Mouse (Mus musculus): ENCODE measurements around the gene Atp5d. TPM values are rescaled to one million over a fixed set of nuclear protein-coding genes. Genes with fewer than 3 reads are reported as not detected.

Atp5d gene
- polyA plus RNA-seq, 1 experiment from 2014 or later = 536 TPM

GRCm38 (mm10) chr10:80147146-80147718 lies 8.8 kb downstream of the Atp5d start:
- Histone ChIP-seq H3K9ac (ENCODE audit: low read length) (peak overlapping the region; percentile 93; the same call in 1 of the 2 replicates), H3K4me1 (ENCODE audit: control insufficient read depth, insufficient read depth, low read length) (peaks cover 53% of the 10 kb centered on the region)
- ATAC-seq (ENCODE audit: insufficient read depth, low FRiP score) = no peak

GRCm38 (mm10) chr10:80147719-80148601 lies 9.5 kb downstream of the Atp5d start, which contains the start of gene Midn:
Gene Midn, plus strand, starts transcription at chr10:80148272.
- peak; percentile 50 for ATAC-seq (ENCODE audit: insufficient read depth, low FRiP score)

More at GRCm38 (mm10) chr10:80147146-80147718, 8.8 kb downstream of the Atp5d start:
- Histone ChIP-seq H3K4me3 (replicated peaks; ENCODE audit: low read length) (peak overlapping the region; percentile 93; the same call in 1 of the 2 replicates), H3K4me2 (ENCODE audit: low read depth, low read length) (peak overlapping the region; percentile 60; the same call in 1 of the 2 replicates), H3K9me3 (replicated peaks; ENCODE audit: control insufficient read depth, low read length) (no peaks in the 10 kb centered on the region), H3K27me3 (ENCODE audit: control insufficient read depth, insufficient read depth, low read length) (no peaks in the 10 kb centered on the region), H3K36me3 (ENCODE audit: control insufficient read depth, insufficient read depth, low read length) (peaks cover 13% of the 10 kb centered on the region; the same call in 1 of the 2 replicates), H3K27ac (ENCODE audit: low read length) (peak overlapping the region; percentile 99)
- 59% methylated on average over 5 of the region's 5 CpGs for WGBS

DNA sequence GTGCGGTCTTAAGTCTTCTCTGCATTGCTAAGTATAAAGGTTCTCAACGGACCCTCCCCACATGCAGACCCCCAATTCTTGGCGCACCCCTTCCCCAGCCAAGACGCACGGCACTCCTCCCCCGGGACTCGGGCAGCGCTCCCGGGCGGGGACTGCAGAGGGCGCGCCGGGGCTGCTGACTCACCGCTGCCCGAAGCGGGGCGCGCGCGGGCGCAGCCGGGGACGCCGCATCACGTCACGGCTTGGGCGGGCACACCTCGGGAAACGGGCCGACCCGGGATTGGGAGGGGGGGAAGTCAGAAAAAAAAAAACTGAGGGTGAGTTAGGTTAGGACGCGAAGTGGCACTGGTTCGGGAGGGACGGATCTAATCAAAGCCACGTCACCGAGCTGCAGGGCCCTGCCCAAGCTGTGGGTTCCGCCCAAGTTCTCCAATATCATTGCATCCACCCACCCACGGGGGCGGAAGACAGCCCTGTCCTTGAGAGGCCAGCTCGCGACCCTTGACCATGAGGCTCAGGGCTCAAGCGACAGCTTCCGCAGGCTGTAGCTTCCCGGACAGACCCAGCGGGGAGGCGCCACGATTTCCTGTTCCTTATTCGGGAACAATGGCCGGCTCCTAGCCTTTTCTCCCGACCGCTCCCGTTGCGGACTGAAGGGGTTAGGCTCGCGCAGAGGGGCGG lies 10.3 kb downstream of the Atp5d start:
- H3K4me2 ChIP-seq (ENCODE audit: low read depth, low read length) = peak overlapping the region; percentile 60
- peak; percentile 56 for ATAC-seq (ENCODE audit: insufficient read depth, low FRiP score)
- peaks cover 23% of the 10 kb centered on the region for H3K36me3 ChIP-seq (ENCODE audit: control insufficient read depth, insufficient read depth, low read length)
- no peaks in the 10 kb centered on the region for H3K9me3 ChIP-seq (replicated peaks; ENCODE audit: control insufficient read depth, low read length)
- no peaks in the 10 kb centered on the region for H3K27me3 ChIP-seq (ENCODE audit: control insufficient read depth, insufficient read depth, low read length)
- H3K27ac ChIP-seq (ENCODE audit: low read length) = peak overlapping the region; percentile 99
- H3K4me3 ChIP-seq (replicated peaks; ENCODE audit: low read length) = peak overlapping the region; percentile 93
- WGBS = under 1% methylated on average over 57 of the region's 57 CpGs
- peak overlapping the region; percentile 93 for H3K9ac ChIP-seq (ENCODE audit: low read length)
- peaks cover 63% of the 10 kb centered on the region for H3K4me1 ChIP-seq (ENCODE audit: control insufficient read depth, insufficient read depth, low read length)

More at GRCm38 (mm10) chr10:80147719-80148601, 9.5 kb downstream of the Atp5d start, which contains the start of gene Midn:
- peak within 1 kb of the TSS; percentile 60 for H3K4me2 ChIP-seq (ENCODE audit: low read depth, low read length)
- peak within 1 kb of the TSS; percentile 93 for H3K4me3 ChIP-seq (replicated peaks; ENCODE audit: low read length)
- H3K4me1 ChIP-seq (ENCODE audit: control insufficient read depth, insufficient read depth, low read length) = peaks cover 57% of the 10 kb centered on the region
- peak within 1 kb of the TSS; percentile 99 for H3K27ac ChIP-seq (ENCODE audit: low read length)
- H3K9me3 ChIP-seq (replicated peaks; ENCODE audit: control insufficient read depth, low read length) = no peaks in the 10 kb centered on the region
- WGBS = under 1% methylated on average over 42 of the region's 42 CpGs
- no peaks in the 10 kb centered on the region for H3K27me3 ChIP-seq (ENCODE audit: control insufficient read depth, insufficient read depth, low read length)
- H3K9ac ChIP-seq (ENCODE audit: low read length) = peak within 1 kb of the TSS; percentile 93
- H3K36me3 ChIP-seq (ENCODE audit: control insufficient read depth, insufficient read depth, low read length) = peaks cover 16% of the 10 kb centered on the region

- H3K27me3 ChIP-seq (ENCODE audit: control insufficient read depth, insufficient read depth, low read length) = no peaks in the 10 kb centered on the region
- H3K9ac ChIP-seq (ENCODE audit: low read length) = peak overlapping the region; percentile 97
- under 1% methylated on average over 88 of the region's 88 CpGs for WGBS
- peak overlapping the region; percentile 93 for H3K4me3 ChIP-seq (replicated peaks; ENCODE audit: low read length)
- H3K27ac ChIP-seq (ENCODE audit: low read length) = peak overlapping the region; percentile 99
- H3K9me3 ChIP-seq (replicated peaks; ENCODE audit: control insufficient read depth, low read length) = no peaks in the 10 kb centered on the region
- H3K4me1 ChIP-seq (ENCODE audit: control insufficient read depth, insufficient read depth, low read length) = peaks cover 63% of the 10 kb centered on the region
- peaks cover 23% of the 10 kb centered on the region for H3K36me3 ChIP-seq (ENCODE audit: control insufficient read depth, insufficient read depth, low read length)
- peak overlapping the region; percentile 93 for H3K4me2 ChIP-seq (ENCODE audit: low read depth, low read length)
- peak; percentile 83 for ATAC-seq (ENCODE audit: insufficient read depth, low FRiP score)
These were observed 11.1 kb downstream of the Atp5d start for GRCm38 (mm10) chr10:80149291-80150225.

DNA sequence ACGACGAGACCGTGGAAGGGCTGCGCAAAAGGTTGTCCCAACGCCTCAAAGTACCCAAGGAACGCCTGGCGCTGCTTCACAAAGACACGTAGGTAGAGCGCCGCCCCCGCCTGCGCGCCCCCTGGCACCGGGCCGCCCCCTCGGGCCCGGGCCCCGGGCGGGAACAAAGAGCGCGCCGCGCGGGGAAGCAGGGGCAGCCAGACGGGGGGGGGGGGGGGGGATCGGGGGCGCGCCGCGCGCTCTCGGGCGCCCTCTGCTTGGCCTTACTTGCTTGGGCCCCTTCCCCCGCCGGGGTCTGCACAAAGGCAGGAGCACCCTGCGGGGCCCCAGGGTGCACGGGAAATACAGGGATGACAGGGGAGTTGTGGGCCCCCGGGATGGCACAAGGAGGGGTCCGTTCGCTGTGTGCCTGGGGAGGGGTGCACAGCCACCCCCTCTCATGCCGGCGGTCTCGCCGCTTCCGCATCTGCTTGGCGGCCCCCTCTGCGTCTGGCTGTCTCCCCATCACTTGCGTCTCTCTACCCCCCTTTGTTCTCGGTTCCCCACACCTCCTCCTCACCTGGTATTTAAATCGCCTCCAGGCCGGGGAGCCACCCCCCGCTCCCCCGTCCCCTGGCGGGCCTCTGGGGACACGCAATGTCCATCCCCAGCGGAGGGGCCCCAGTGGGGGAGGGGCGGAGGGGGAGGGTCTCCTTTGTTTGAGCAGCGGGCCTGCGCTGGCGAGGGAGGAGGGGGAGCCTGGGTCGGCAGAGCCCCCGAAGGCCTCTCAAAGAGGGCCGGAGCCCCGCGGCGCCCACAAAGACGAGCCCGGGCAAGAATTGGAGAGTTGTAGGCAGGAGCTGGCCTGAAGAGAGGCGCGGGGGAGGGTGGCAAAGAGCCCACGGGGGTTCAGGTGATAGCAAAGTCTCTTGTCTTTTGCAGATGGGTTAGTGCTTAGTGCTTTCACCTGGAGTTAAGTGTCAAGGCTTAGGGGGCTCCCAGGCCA lies 12.1 kb downstream of the Atp5d start:
- peak overlapping the region; percentile 99 for H3K27ac ChIP-seq (ENCODE audit: low read length)
- peaks cover 29% of the 10 kb centered on the region for H3K36me3 ChIP-seq (ENCODE audit: control insufficient read depth, insufficient read depth, low read length)
- under 1% methylated on average over 62 of the region's 71 CpGs for WGBS
- H3K27me3 ChIP-seq (ENCODE audit: control insufficient read depth, insufficient read depth, low read length) = no peaks in the 10 kb centered on the region
- peaks cover 59% of the 10 kb centered on the region for H3K4me1 ChIP-seq (ENCODE audit: control insufficient read depth, insufficient read depth, low read length)
- ATAC-seq (ENCODE audit: insufficient read depth, low FRiP score) = no peak
- H3K9me3 ChIP-seq (replicated peaks; ENCODE audit: control insufficient read depth, low read length) = no peaks in the 10 kb centered on the region
- peak overlapping the region; percentile 93 for H3K4me3 ChIP-seq (replicated peaks; ENCODE audit: low read length)
- peak overlapping the region; percentile 93 for H3K4me2 ChIP-seq (ENCODE audit: low read depth, low read length)
- H3K9ac ChIP-seq (ENCODE audit: low read length) = peak overlapping the region; percentile 97

DNA sequence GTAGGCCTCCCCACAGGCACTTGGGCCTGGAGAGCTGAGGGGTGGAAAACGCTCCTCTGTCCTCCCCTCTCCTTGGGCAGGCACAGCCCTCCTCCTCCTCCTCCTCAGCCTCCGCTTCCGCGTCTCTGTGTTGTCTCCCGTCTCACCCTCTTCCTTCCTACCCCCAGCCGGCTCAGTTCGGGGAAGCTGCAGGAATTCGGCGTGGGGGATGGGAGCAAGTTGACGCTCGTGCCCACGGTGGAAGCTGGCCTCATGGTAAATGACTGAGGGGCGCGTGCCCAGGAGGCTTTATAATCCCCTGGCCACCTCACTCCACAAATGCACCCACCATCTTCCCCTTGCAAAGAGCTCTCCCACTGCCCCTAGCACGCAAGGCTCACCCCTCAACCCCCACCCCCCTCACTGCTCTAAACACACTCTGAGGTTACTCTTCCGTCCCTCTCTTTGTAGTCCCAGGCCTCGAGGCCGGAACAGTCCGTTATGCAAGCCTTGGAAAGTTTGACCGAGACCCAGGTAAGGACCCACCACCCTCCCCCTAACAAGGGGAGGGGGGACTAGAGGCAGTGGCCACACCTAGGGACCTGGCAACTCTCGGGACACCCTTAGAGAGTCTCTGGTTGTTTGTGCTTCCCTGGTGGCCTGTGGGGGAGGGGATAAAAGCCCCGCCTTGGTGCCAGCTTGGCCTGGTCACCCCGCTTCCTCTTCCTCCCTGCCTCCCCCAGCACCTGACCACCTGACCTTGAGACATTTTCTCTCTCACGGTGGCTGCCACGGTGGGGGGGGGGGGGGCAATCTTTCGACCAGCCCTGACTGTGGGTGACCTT lies 13.0 kb downstream of the Atp5d start:
- no peaks in the 10 kb centered on the region for H3K9me3 ChIP-seq (replicated peaks; ENCODE audit: control insufficient read depth, low read length)
- ATAC-seq (ENCODE audit: insufficient read depth, low FRiP score) = no peak
- peak overlapping the region; percentile 93 for H3K4me2 ChIP-seq (ENCODE audit: low read depth, low read length)
- under 1% methylated on average over 26 of the region's 26 CpGs for WGBS
- peak overlapping the region; percentile 93 for H3K4me3 ChIP-seq (replicated peaks; ENCODE audit: low read length)
- peaks cover 34% of the 10 kb centered on the region for H3K36me3 ChIP-seq (ENCODE audit: control insufficient read depth, insufficient read depth, low read length)
- no peaks in the 10 kb centered on the region for H3K27me3 ChIP-seq (ENCODE audit: control insufficient read depth, insufficient read depth, low read length)
- peak overlapping the region; percentile 97 for H3K9ac ChIP-seq (ENCODE audit: low read length)
- H3K27ac ChIP-seq (ENCODE audit: low read length) = peak overlapping the region; percentile 99
- H3K4me1 ChIP-seq (ENCODE audit: control insufficient read depth, insufficient read depth, low read length) = peaks cover 59% of the 10 kb centered on the region

Measured in stomach, embryonic 16.5 days (tissue).